Mouse (Mus musculus) C2C12 (cell line): ENCODE results near the gene Dazap1. TPM values are rescaled to one million over a fixed set of nuclear protein-coding genes. Genes with fewer than 3 reads are reported as not detected.

Experiments used
- H3K27me3 ChIP-seq: one replicate; pipeline ENCODE4 v1.6.1; 2011; ENCODE audit not compliant: control insufficient read depth, insufficient read depth, insufficient read length
- H3K36me3 ChIP-seq: one replicate; pipeline ENCODE4 v1.6.1; 2011; ENCODE audit not compliant: control insufficient read depth, insufficient read depth
- H3K4me3 ChIP-seq: one replicate; pipeline ENCODE4 v1.5.1; 2011; ENCODE audit warnings: mild to moderate bottlenecking, control low read depth; ENCODE audit not compliant: poor library complexity, insufficient read depth, severe bottlenecking
- H3K79me2 ChIP-seq: one replicate; pipeline ENCODE4 v1.6.1; 2011; ENCODE audit not compliant: control insufficient read depth, insufficient read depth
- H3K79me3 ChIP-seq: one replicate; pipeline ENCODE4 v1.6.1; 2011; ENCODE audit warnings: low read depth, control low read depth
- H3ac ChIP-seq: one replicate; pipeline ENCODE3; 2011; ENCODE audit warnings: low read depth; ENCODE audit not compliant: control insufficient read depth, insufficient read length
- CEBPB ChIP-seq: IDR thresholded peaks from one replicate; pipeline ENCODE4 v1.6.1; 2011; ENCODE audit warnings: low read depth, mild to moderate bottlenecking, control low read depth, moderate library complexity
- CTCF ChIP-seq: IDR thresholded peaks from one replicate; pipeline ENCODE4 v1.5.1; 2011; ENCODE audit not compliant: control insufficient read depth, insufficient read depth, insufficient read length
- FOSL1 ChIP-seq: IDR thresholded peaks from one replicate; pipeline ENCODE4 v1.8.0; 2011; ENCODE audit warnings: mild to moderate bottlenecking, low read length; ENCODE audit not compliant: poor library complexity, insufficient read depth, severe bottlenecking
- MAX ChIP-seq: IDR thresholded peaks from one replicate; pipeline ENCODE4 v1.6.1; 2011; ENCODE audit warnings: mild to moderate bottlenecking, control low read depth
- MYOD1 ChIP-seq: IDR thresholded peaks from one replicate; pipeline ENCODE4 v1.6.1; 2011; ENCODE audit warnings: low read depth; ENCODE audit not compliant: control insufficient read depth, insufficient read length
- MYOG ChIP-seq: IDR thresholded peaks from one replicate; pipeline ENCODE4 v1.6.1; 2011; ENCODE audit not compliant: control insufficient read depth, insufficient read length; ENCODE audit errors: extremely low read depth
- USF1 ChIP-seq: IDR thresholded peaks from one replicate; pipeline ENCODE4 v1.6.1; 2011; ENCODE audit warnings: low read depth, mild to moderate bottlenecking, control low read depth, moderate library complexity
- polyA plus RNA-seq: library from polyadenylated mRNA; unstranded; fragments of >200 nt; fragmentation: generic; extraction: Trizol; gene quantifications from one replicate; pipeline ENCODE4 v1.2.1, GENCODE M21; 2012; ENCODE audit warnings: missing spikeins

Dazap1 gene
- polyA plus RNA-seq, 1 experiment, result 159 TPM

DNA sequence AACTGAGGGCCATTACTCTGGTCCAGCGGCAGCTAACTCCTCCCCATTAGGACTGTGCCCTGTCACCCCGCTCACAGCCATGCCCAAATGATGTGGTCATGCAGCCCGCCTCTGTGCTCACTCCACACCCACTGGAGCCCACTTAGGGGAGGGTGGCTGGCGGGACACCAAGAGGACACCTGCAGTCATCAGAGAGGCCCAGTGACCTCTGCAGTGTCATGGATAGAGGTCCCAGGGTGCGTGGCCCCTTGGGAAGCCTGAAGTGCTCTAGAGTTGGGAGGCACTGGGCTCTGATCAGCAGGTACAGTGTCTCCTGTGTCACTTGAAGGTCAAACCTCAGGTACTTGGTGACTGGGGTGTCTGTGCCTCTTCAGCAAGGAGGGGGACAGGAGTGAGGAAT is 35.5 kb downstream of the Dazap1 start:
- Histone ChIP-seq H3ac (no peak overlapping the region), H3K4me3 (no peak overlapping the region), H3K79me3 (peaks cover 17% of the 10 kb centered on the region), H3K36me3 (peaks cover 29% of the 10 kb centered on the region), H3K79me2 (peaks cover 31% of the 10 kb centered on the region), H3K27me3 (peaks cover 31% of the 10 kb centered on the region)
- TF ChIP-seq CEBPB (no peak), MYOD1 (no peak), MYOG (no peak)

DNA sequence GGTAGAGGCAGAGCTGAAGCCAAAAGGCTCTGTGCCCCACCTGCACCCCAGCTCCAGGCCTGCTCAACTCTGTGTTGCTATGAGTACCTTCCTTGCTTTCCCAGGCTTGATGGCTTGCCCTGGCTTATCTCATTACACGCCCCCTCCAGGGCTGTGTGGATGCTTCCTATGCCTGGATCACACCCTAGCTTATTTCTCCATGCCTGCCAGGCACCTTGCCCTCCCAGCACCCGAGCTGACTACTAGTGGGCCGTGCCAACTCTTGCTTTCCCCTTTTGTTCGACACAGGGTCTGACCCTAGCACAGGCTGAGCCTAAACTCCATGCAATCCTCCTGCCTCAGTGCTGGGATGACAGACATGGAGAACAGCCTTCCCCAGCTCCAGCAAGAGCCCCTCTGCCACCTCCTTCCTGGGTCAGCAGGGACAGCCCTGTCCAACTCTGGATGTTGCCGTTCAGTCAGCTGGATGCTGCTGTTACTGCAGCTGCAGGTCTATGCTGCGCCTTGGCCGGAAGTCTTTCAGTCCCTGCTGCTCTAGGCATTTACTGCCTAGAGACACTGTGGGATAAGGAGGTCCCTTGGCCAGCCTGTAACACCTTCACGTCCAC is 36.3 kb downstream of the Dazap1 start:
- peaks cover 15% of the 10 kb centered on the region for H3K79me3 ChIP-seq
- no peak for TF ChIP-seq USF1
- no peak for TF ChIP-seq FOSL1
- TF ChIP-seq MYOD1, result no peak
- no peak for TF ChIP-seq CEBPB
- TF ChIP-seq CTCF, result no peak
- peaks cover 26% of the 10 kb centered on the region for H3K79me2 ChIP-seq
- H3K36me3 ChIP-seq, result peaks cover 29% of the 10 kb centered on the region
- H3ac ChIP-seq, result no peak overlapping the region
- no peak overlapping the region for H3K4me3 ChIP-seq
- H3K27me3 ChIP-seq, result peaks cover 31% of the 10 kb centered on the region

DNA sequence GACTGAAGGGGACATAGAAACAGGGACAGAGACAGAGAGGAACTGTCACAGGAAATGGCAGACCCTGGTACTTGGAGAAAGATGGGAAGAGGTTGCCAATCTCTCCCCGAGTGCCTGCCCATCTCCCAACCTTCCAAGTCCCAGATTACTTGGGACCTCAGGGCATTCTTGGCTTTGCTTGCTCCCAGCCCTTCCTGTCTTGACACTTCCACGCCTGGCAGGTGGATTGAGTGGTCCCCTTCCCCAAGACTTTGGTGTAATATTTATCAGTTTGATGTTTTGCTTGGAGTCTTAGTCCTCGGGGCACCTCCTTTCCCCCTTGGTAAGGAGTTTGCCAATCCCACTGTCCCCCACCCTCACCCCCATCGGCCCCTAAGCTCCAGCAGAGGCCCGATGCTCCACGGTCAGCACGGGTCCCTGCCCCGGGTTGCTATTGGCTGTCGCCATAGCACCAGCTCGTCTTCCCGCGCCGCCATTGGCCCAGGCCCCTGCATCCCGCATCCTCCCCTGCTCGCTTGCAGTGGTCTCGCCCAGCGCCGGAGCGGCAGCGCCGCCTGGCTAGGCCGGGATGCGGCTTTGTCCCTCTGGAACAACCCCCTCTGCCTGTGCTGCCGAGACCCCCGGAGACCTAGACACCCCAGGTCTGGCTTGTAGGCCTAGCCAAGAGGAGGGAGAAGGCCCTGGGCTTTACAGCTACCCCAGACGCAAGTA is 37.4 kb downstream of the Dazap1 start:
- Histone ChIP-seq H3K79me3 (peaks cover 4% of the 10 kb centered on the region), H3K79me2 (peaks cover 15% of the 10 kb centered on the region), H3K27me3 (peaks cover 31% of the 10 kb centered on the region), H3ac (no peak overlapping the region), H3K4me3 (no peak overlapping the region), H3K36me3 (peaks cover 18% of the 10 kb centered on the region)
- TF ChIP-seq CTCF, result no peak
- no peak for TF ChIP-seq USF1
- no peak for TF ChIP-seq MAX
- TF ChIP-seq MYOG, result no peak

DNA sequence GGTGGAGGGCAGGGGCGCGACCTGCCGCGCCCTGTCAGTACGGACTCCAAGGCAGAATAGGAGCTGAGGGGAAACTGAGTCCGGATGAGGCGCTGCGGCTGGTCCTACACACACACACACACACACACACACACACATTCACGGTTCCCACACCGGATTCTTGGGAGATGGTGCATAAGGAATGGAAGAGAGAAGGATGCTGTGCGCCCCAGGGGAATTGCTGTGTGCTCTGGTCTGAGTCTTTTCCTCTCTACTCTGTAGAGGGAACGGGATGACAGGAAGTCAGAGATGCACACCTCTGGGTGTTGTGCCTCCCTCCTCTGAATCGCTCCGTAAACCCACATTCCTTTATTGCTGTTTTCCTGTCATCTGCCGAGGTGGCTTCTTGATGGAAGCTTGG is 38.0 kb downstream of the Dazap1 start:
- Histone ChIP-seq H3K79me3 (no peaks in the 10 kb centered on the region), H3ac (no peak overlapping the region), H3K27me3 (peaks cover 31% of the 10 kb centered on the region), H3K79me2 (peaks cover 9% of the 10 kb centered on the region), H3K36me3 (peaks cover 12% of the 10 kb centered on the region), H3K4me3 (no peak overlapping the region)
- no peak for TF ChIP-seq MYOD1
- TF ChIP-seq CTCF, result no peak
- TF ChIP-seq USF1, result no peak
- TF ChIP-seq MYOG, result no peak
- no peak for TF ChIP-seq MAX
- TF ChIP-seq FOSL1, result no peak
- no peak for TF ChIP-seq CEBPB

GRCm38 (mm10) chr10:80299824-80300223 is 38.5 kb downstream of the Dazap1 start:
- no peak overlapping the region for H3ac ChIP-seq
- H3K36me3 ChIP-seq, result peaks cover 7% of the 10 kb centered on the region
- H3K4me3 ChIP-seq, result no peak overlapping the region
- H3K79me2 ChIP-seq, result peaks cover 4% of the 10 kb centered on the region
- H3K27me3 ChIP-seq, result peaks cover 32% of the 10 kb centered on the region
- TF ChIP-seq MYOD1 (no peak), USF1 (no peak), CEBPB (no peak), MYOG (no peak), CTCF (no peak), MAX (no peak), FOSL1 (no peak)
- no peaks in the 10 kb centered on the region for H3K79me3 ChIP-seq

DNA sequence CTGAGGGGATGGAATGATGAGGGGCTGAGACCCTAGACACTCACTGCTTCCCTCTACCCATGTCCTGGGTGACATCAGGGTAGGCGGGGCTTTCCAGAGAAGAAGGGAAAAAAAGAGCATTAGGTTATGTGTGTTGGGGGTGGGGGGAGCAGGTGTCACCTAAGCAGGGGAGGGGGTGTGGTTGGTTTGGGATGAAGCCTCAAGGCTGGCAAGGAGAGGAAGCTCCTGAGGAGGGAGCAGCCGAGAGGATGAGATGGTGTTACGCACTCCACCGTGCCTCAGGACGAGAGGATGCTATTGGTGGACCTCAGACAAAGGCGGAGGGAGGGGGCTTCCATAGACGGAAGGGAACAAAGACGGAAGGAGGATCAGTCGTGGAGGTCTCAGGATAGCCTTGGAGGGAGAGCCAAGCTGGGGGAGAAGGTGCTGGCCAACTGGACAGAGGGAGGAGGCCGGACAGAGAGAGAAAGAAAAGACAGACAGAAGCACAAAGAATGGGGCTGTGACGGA is 39.4 kb downstream of the Dazap1 start:
- Histone ChIP-seq H3ac (no peak overlapping the region), H3K27me3 (peaks cover 41% of the 10 kb centered on the region), H3K79me2 (no peaks in the 10 kb centered on the region), H3K36me3 (no peaks in the 10 kb centered on the region), H3K4me3 (no peak overlapping the region), H3K79me3 (no peaks in the 10 kb centered on the region)
- TF ChIP-seq MYOD1 (no peak), MAX (no peak), USF1 (no peak), CTCF (no peak), FOSL1 (no peak), MYOG (no peak)
